Mouse (Mus musculus): ENCODE results near the gene Nav2.

Nav2 gene

GRCm38 (mm10) chr7:49540181-49540580 is 631.7 kb downstream of the Nav2 start:
- DNase-seq: no peak

- DNase-seq: no peak
Observed at GRCm38 (mm10) chr7:49542135-49542534, 633.6 kb downstream of the Nav2 start.

DNA sequence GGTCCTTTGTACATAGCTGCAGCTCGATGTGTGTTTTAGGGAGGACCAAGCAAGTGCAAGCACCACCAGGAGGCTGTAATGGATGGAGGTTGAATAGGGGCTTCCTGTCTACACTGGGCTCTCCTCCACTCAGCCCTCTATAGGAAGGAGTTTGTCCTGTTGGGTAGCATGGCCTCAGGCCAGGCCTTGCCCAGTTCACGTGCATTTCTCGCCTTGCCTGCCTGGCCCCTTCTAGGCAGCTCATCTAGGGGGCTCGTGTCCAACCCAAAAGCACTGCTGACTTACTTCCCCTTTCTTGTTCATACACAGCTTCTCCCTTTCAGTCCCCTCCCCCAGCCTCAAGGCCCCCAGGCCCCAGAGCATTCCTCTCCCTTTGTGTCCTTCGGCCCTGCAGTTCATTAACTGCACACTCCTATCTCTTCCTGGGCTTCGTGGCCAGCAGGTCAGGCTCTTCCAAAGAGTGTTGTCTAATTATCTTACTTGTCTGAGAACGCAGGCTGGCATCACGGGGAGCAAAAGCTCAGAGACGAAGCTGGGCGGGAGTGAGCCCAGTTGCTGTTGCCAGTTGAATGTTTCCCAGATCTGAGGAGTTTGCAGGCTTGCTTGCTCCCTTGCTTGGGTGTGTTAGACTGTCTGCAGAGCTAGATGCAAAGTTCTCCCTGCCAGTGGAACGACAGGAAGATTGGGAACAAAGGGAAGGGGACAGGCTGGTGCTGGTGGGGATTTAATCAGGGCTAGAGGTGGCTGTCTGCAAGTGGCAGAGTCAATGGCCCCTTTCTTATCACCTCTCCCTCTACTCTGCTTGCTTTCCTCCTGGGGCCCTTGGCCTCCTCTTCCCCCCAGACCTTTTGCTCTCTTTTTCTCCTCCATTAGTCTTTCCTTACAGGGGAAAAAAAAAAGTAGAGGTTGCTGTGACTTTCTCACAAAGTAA is 636.5 kb downstream of the Nav2 start:
- no peak for DNase-seq

DNA sequence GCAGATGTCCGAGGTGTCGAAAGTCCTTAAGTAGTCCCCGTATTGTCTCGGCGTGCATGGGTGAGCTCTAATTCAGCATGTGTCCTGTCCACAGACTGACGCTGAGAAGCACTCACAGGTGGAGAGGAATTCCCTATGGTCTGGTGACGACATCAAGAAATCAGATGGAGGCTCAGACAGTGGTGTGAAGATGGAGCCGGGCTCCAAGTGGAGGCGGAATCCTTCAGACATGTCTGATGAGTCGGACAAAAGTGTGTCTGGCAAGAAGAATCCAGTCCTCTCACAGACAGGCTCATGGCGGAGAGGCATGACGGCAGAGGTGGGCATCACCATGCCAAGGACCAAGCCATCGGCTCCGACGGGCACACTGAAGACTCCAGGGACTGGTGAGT is 637.2 kb downstream of the Nav2 start:
- DNase-seq: no peak

DNA sequence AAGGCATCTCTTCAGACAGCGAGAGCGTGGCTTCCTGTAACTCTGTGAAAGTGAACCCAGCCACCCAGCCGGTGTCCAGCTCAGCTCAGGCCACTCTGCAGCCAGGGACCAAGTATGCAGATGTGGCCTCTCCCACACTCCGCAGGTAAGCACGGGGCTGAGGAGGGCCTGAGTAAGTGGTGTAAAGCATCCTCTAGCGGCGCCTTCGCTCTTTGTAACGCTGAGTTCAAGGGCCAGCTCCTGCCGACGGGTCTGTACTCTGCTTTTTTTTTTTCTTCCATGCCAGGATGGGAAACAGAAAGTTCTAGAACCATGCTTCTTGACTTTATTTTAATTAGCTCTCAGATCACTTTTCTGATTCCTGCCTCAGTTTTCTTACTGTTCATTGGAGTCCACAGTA is 639.9 kb downstream of the Nav2 start:
- DNase-seq: no peak

DNA sequence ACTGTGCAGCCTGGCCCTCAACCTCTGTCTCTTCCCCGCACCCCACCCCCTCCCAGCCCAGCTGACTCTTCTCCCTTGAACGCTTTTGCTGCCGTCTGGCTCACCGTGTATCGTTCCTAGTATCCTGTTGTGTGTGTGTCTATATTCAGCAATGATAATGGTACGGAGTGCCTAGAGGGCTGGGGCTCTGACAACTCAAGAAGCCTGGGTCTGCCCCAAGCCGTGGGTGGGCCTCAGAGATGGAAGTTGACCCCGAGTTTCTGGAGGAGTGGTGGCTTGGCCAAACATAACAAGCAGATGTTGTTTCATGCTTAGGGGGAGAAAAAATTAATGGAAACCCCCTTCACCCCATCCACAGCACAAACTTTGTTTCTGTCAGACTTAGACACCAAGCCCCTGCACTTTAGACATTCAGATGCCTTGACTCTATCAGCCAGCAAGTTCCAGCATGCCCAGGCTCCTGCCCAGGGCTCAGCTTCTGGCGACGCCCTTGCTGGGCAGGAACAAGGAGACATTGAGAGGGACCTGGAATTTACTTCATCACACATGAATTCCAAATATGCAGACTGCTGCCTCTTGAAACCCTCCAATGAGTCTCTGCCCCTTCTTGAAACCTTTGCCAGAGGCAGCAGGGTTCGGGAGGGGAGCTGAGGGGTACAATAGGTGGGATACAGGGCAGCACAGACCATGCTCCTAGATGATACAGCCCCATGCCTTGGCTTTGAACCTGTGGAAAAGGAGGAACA is 644.9 kb downstream of the Nav2 start:
- no peak for DNase-seq

DNA sequence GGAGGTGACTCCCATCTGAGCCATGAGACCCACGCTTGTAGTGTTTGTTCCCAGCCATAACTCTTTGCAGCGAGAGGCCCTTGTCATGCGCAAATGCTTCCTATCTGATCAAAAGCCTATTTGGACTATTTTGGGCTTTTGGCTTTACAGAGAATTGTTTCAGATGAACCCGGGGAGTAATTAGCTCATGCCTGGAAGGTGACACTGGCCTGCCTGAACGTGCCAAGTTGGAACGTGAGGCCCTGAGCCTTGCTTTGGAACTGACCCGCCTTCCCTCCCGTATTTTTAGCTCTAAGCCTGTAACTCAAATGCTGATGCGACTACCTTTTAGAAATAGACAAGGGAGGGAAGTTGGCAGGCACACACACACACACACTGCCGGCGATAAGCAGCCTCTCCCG is 649.7 kb downstream of the Nav2 start:
- DNase-seq: no peak

DNA sequence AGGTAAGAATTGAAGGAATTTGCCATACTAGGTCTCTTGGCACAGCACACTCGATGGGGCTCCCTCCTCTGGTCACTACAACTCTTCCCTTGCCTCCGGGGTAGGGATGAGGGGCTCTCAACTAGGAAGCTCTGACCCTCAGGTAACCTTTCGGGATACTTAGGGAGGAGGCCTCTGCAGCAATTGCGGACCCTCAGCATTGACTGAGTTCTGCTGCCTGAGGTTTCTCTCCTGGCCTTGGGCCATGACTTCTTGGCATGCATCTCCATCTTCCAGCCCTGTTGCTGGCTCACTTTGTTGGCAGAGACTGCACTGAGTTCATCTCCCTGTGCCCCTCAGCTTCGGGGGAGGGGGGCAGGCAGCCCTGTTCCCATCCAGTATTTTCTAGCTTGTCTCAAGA is 650.4 kb downstream of the Nav2 start:
- DNase-seq: no peak

DNA sequence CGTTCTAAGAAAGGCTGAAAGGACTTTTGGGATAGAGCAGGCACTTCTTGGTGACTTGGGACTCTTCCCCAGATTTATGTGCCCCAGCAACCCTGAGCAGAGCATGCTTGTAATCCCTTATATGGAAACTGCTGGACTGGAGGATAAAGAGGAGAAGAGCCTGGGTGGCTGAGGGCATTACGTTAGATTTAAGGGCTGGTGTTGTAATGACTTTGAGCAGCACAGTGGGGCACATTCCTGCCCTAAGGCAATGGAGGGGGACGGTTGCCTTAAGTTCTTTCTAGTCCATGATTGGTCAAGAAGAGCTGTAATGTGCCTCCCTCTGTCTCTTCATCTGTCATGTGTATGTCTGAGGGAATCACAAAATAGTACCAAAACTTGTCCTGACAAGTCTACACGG is 651.5 kb downstream of the Nav2 start:
- DNase-seq: no peak

- DNase-seq: no peak
Observed at GRCm38 (mm10) chr7:49562404-49562803, 653.9 kb downstream of the Nav2 start.

DNA sequence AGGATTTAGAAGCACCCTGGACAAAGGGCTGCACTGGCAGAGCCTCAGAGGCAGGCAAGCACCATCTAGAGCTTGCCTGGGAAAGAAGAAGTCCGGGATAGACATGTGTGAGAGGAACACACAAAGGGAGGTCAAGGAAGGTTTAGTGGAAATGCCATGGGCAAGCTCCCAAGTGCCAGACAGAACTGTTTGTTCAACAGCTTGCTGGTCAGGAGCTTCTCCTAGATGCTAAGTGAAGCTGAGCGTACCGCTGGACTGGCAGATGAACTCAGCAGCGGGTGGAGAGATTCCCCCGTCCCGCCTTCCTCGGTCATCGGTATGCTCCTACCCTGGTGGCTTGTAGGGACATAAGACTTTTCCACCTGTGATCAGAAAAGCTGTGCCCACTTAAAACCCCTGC is 654.3 kb downstream of the Nav2 start:
- no peak for DNase-seq

DNA sequence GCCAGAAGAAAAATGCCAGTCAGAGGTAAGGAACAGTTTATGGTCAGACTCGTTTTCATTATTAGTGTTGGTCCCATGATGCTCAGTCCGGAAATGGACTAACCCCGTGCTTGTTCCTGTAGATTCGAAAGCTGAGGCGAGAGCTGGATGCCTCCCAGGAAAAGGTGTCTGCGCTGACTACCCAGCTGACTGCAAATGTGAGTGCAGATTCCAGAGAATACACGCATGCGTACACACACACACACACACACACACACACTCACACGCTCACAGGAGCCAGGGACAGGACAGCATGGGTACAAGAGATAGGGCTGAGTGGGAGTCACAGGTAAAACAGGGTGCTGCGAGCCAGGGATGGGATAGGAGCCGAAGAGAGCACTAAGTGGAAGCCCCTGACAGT is 656.6 kb downstream of the Nav2 start:
- DNase-seq: no peak

DNA sequence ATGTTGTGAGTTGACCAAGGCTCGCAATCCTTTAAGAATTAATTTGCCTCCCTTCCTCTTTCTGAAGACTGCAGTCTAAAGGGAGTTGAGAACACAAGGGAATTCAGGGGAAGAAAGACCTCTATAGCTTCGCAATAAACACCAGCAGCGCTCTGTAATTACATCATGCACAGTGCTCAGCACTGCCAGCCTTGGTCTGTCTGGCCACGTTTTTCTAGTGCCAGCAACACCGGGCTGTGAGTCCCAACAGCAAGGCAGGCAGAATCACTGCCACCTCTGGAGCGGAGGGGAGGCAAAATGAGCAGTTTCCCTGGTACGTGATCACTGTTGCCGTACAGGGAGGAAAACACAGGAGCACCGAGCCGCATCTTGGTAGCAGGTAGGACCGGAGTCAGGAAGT is 657.3 kb downstream of the Nav2 start:
- DNase-seq: no peak

DNA sequence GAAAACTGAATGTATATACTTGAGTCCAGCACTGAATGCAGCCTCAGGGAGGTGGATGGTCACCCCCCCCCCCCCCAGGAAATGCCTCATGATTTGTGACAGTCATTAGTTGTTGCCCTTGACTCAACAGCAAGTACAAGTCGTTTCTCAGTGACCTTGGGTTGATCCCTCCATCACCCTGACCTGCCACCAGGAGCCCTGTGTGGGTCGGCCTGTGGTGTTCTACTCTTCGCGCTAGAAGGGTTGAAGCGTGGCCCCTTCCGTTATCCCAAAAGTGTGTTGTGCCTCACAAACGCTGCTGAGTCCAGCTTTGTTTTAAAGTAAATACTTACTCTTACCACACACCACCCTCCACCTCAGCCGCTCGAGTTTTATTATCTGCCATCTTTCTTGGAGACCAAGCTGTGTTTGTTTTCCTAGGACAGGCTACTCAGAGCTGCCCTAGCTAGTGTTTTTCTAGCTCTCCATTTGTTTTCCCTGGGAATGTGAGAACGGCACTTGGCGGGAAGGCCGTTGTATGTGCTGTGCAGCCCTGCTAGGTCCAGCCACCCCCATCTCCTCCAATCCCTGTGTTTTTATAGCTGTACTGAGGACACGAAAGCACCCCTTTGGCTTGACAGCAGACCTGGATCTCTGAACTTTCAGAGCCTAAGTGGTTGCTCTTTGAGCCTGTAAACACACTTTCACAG is 659.0 kb downstream of the Nav2 start:
- no peak for DNase-seq

GRCm38 (mm10) chr7:49569646-49570045 is 661.1 kb downstream of the Nav2 start:
- DNase-seq: no peak

GRCm38 (mm10) chr7:49571606-49572005 is 663.1 kb downstream of the Nav2 start:
- no peak for DNase-seq

GRCm38 (mm10) chr7:49575226-49575625 is 666.7 kb downstream of the Nav2 start:
- no peak for DNase-seq

GRCm38 (mm10) chr7:49577096-49577495 is 668.6 kb downstream of the Nav2 start:
- no peak for DNase-seq

GRCm38 (mm10) chr7:49581951-49582350 is 673.4 kb downstream of the Nav2 start:
- DNase-seq: no peak

- no peak for DNase-seq
Observed at GRCm38 (mm10) chr7:49582551-49582950, 674.0 kb downstream of the Nav2 start.

DNA sequence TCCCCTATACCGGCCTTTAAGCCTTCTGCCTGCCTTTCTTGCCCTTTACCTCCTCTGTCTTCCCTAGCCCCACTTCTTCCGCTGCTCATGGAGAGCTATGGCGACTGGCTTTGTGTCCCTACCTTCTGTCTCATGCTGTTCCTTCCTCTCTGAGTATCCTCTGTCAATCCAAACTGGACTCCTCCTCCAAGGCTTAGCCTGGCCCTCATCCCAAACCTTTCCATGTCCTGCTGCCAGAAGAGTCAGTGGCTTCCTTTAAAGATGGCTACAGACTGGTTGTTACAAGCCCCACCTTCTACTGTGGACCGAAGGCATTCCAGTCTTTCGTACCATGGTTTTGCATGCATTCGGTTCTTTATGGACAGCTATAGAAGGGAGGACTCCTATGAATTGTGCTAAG is 674.7 kb downstream of the Nav2 start:
- DNase-seq: no peak

DNA sequence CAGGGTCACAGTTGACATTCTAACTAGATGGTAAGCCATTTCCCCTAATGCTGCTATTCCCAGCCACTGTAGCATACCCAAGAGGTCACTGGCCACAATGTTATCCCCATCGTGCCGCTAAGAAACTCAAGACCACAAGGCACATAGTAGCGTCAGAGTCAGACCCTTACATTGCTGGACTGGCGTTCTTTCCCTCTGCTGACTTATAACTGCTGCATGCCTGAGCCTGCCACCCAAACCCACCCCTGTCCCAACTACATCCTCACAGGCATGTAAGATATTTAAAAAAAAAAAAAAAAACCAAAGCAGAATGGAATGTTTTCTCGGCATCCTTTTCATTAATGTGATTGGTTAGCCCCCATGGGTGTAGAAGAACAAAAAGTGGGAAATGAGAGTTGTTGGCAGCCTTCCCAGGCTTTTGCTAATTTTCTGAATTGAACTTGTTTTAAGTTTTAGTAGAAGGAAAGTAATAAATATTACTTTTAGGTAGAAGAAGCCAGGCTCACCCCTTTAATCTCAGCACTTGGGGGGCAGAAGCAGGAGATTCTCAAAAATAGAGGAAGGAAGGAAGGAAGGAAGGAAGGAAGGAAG is 678.1 kb downstream of the Nav2 start:
- no peak for DNase-seq

GRCm38 (mm10) chr7:49589635-49590034 is 681.1 kb downstream of the Nav2 start:
- no peak for DNase-seq
